In the genomic region with DNA sequence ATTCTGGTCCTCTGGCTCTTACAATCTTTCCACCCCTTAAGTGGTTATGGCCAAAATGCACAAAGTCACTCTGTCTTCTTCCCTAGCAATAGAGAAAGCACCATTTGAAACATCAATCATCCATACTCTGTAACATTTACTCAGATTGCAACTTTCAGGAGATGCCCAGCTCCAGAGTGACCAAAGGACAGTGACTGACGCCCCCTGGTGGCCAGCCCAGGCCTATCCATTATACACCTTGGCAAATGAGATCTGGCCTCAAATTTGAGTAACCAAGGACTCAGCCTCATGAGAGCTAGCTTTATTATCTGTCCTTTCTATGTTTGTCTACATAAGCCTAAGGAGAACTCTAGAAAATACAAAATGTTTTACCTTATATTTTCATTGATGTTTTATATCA, we compare ENCODE assay signal across 8 mouse cellular contexts. TPM values are rescaled to one million over a fixed set of nuclear protein-coding genes. Genes with fewer than 3 reads are reported as not detected.
DNase-seq lines count a peak whose midpoint lies in the region; ATAC-seq and TF ChIP-seq lines count a peak whose summit lies in the region.

No protein-coding gene starts in this region.

- no peak for ATAC-seq in CD4-positive, CD25-positive, alpha-beta regulatory T cell, adult 4 months

- no peaks in the 10 kb centered on the region for H3K4me1 ChIP-seq in cortical plate, adult 2 months (ENCODE audit: control insufficient read depth, insufficient read depth, low read length)

- intact Hi-C loops in heart, postnatal 10 days (cut with DNase I): loop anchor here (2.0 kb wide), 1 partner anchor 132 kb away; no protein-coding TSS in a partner anchor

- no peak for TF ChIP-seq POLR2A in cortical plate, adult 2 months (IDR thresholded peaks at IDR 0.05; ENCODE audit: extremely low read depth, insufficient read depth, low read length)

- TF ChIP-seq CTCF in cortical plate, adult 2 months (IDR thresholded peaks at IDR 0.05; ENCODE audit: extremely low read depth, insufficient read depth, low read length): peak; percentile 64

- no peak overlapping the region for H3K27ac ChIP-seq in cortical plate, adult 2 months (ENCODE audit: insufficient read depth, low read length)

- H3K4me3 ChIP-seq in cortical plate, adult 2 months (ENCODE audit: insufficient read depth, low read length): no peak overlapping the region

- DNase-seq in CD4-positive, CD25-positive, alpha-beta regulatory T cell, adult 2 months (ENCODE audit: low read depth, low spot score): peak; percentile 35
- DNase-seq in adrenal gland, adult 2 months: peak; percentile 74
- peak; percentile 27 to 57 for DNase-seq in heart, postnatal 10 days
- peak; percentile 9 for DNase-seq in layer of hippocampus, adult 9-11 months
- DNase-seq in lung, postnatal 36 days: peak; percentile 81
- peak; percentile 80 for DNase-seq in testis, postnatal 10 days (ENCODE audit: low spot score)

RNA-seq across cellular contexts. Expression of a gene that starts 44.7 kb away (rescaled TPM):
- under 1 TPM in 1 of 2 experiments, not detected in 1; 0.26 TPM for polyA plus RNA-seq in CD4-positive, CD25-positive, alpha-beta regulatory T cell, adult 4 months (2017; shearing (Covaris generic))
- total RNA-seq in adrenal gland, adult 2 months (2021): 10 to 100 TPM; 26.0 to 30.1 TPM
- polyA plus RNA-seq in adrenal gland, adult 2 months (2012; rRNA removed): 19.1 and 22.0 TPM in 2 replicates
- 2.9 and 3.7 TPM in 2 replicates for polyA plus RNA-seq in cortical plate, adult 2 months (2012; rRNA removed)
- under 1 TPM; 0.64 to 0.98 TPM for total RNA-seq in heart, postnatal 10 days (2021)

Comparison
In these comparisons a context has a peak if more than half of its experiments do, and no peak if none do; other contexts are left out.
1. DNase-seq: peak in every context shown above with its lines; median percentile 81 in lung, postnatal 36 days; 80 in testis, postnatal 10 days; 74 in adrenal gland, adult 2 months; 42 in heart, postnatal 10 days; 35 in CD4-positive, CD25-positive, alpha-beta regulatory T cell, adult 2 months; 9 in layer of hippocampus, adult 9-11 months.